Mouse (Mus musculus): ENCODE results near the gene Cep152. TPM values are rescaled to one million over a fixed set of nuclear protein-coding genes. Genes with fewer than 3 reads are reported as not detected.

Gene Cep152
- polyA plus RNA-seq, 1 experiment, result 3.5 TPM

- peak; percentile 51 for DNase-seq (ENCODE audit: low read depth)
- TF ChIP-seq CTCF (IDR thresholded peaks at IDR 0.05; ENCODE audit: borderline replicate concordance, extremely low read depth, insufficient read depth, insufficient read length) (no peak), POLR2A (IDR thresholded peaks at IDR 0.05; ENCODE audit: borderline replicate concordance, extremely low read depth, insufficient read depth, insufficient read length, poor library complexity, severe bottlenecking) (no peak)
These were observed 109.4 kb downstream of the Cep152 start for GRCm38 (mm10) chr2:125515291-125516057.

- DNase-seq (ENCODE audit: low read depth), result no peak
- TF ChIP-seq CTCF (IDR thresholded peaks at IDR 0.05; ENCODE audit: borderline replicate concordance, extremely low read depth, insufficient read depth, insufficient read length) (no peak), POLR2A (IDR thresholded peaks at IDR 0.05; ENCODE audit: borderline replicate concordance, extremely low read depth, insufficient read depth, insufficient read length, poor library complexity, severe bottlenecking) (no peak)
These were observed 110.5 kb downstream of the Cep152 start for GRCm38 (mm10) chr2:125514391-125514790.

Other genes with a start within 250 kb of the Cep152 start
- gene Gm9913, start 120.0 kb downstream of the Cep152 start, polyA plus RNA-seq (2012; rRNA removed), result 0.09 and 0.10 TPM in 2 replicates
- gene Fbn1, start 117.1 kb downstream of the Cep152 start, polyA plus RNA-seq (2012; rRNA removed), result 3.1 and 6.9 TPM in 2 replicates
- 244 and 326 TPM in 2 replicates for gene Eid1, start 48.0 kb upstream of the Cep152 start, polyA plus RNA-seq (2012; rRNA removed)
- 1.3 and 2.9 TPM in 2 replicates for gene Shc4, start 99.0 kb upstream of the Cep152 start, polyA plus RNA-seq (2012; rRNA removed)
- gene Secisbp2l, start 157.8 kb upstream of the Cep152 start, polyA plus RNA-seq (2012; rRNA removed), result 14.7 and 28.4 TPM in 2 replicates
- gene Galk2, start 234.0 kb upstream of the Cep152 start, polyA plus RNA-seq (2012; rRNA removed), result 20.1 and 21.7 TPM in 2 replicates
- gene Cops2, start 234.0 kb upstream of the Cep152 start, polyA plus RNA-seq (2012; rRNA removed), result 59.5 and 66.7 TPM in 2 replicates

All from brain, embryonic 14.5 days (tissue).